In genomic region chr12:52268131-52268530, GRCm38 (mm10) we compare ENCODE assay signal across 17 mouse cellular contexts.
"Had no signal": no experiment of that assay in that cellular context is flagged by ENCODE, and none has a peak within 500 bp of the region (broad histone marks: within the 10 kb centered on the region; RNA-seq: fewer than 3 reads in every experiment).

No protein-coding gene starts in this region.

- DNase-seq: kidney, adult 11 months; kidney, adult 8-10 months; kidney, postnatal 10 days; kidney, postnatal 36 days; liver, postnatal 0 days; lung, embryonic 14.5 days; thymus, adult 18-20 months; thymus, postnatal 4 days had no signal

- ATAC-seq: intestine, embryonic 15.5 days; liver, postnatal 0 days; lung, postnatal 0 days; midbrain, embryonic 13.5 days; midbrain, embryonic 16.5 days had no signal

- H3K4me1 ChIP-seq: intestine, embryonic 15.5 days; kidney, embryonic 15.5 days; midbrain, embryonic 13.5 days had no signal

- H3K4me2 ChIP-seq: intestine, embryonic 15.5 days; kidney, embryonic 15.5 days; liver, embryonic 11.5 days; lung, embryonic 14.5 days; midbrain, embryonic 13.5 days had no signal

- H3K36me3 ChIP-seq: intestine, embryonic 15.5 days; kidney, embryonic 15.5 days; midbrain, embryonic 13.5 days had no signal

- H3K4me3 ChIP-seq: intestine, embryonic 15.5 days; kidney, embryonic 15.5 days; left cerebral cortex, adult 2 months; midbrain, embryonic 13.5 days had no signal

- H3K9ac ChIP-seq: intestine, embryonic 15.5 days; kidney, embryonic 15.5 days; liver, embryonic 14.5 days; liver, postnatal 0 days; lung, embryonic 14.5 days; midbrain, embryonic 13.5 days had no signal

- H3K27ac ChIP-seq: intestine, embryonic 15.5 days; kidney, embryonic 15.5 days; left cerebral cortex, adult 2 months; liver, embryonic 14.5 days; macrophage; midbrain, embryonic 13.5 days had no signal

- H3K9me3 ChIP-seq: intestine, embryonic 15.5 days; kidney, embryonic 15.5 days; midbrain, embryonic 13.5 days had no signal

- H3K27me3 ChIP-seq: intestine, embryonic 15.5 days; kidney, embryonic 15.5 days; midbrain, embryonic 13.5 days had no signal
